Mouse (Mus musculus): Measurements from ENCODE around the gene Tmem91. TPM values are rescaled to one million over a fixed set of nuclear protein-coding genes. Genes with fewer than 3 reads are reported as not detected.
A peak's percentile ranks its signal among the peaks of the same experiment; 100 is the strongest.

The Tmem91 gene
- total RNA-seq, 2 experiments from 2014 or later = not detected

DNA sequence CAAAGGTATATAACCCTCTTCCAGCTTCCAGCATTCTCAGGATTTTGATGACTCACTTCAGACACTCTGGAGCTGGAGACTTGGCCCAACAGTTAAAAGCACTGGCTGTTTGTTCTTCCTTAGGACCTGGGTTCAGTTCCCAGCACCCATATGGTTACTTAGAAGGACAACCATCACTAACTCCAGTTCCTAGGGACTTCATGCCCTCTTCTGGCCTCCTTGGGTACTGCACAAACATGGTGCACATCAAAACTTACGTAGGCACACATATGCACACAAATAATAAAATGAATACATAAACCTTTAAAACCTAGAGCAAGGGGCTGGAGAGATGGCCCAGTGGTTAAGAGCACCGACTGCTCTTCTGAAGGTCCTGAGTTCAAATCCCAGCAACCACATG is 27.4 kb upstream of the Tmem91 start:
- no peak for DNase-seq
- intact Hi-C loops (cut with DNase I) = no loop called here

DNA sequence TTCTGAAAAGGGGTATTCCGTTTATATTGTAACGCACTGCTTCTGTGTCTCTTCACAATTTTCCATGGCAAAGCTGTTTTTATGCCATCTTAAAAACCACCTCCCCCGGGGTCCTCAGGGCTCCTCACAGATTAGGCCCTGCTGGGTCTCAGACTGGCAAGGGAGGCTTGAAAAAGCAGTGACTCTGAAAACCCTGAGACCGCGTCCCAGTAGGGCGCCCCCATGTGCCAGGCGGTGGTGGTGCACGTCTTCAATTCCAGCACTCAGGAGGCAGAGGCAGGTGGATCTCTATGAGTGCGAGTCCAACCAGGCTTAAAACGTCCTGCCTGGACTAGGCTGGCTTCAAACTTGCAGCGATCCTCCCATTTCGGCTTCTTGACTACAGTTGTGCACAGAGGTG is 25.8 kb upstream of the Tmem91 start:
- no peak for DNase-seq
- intact Hi-C loops (cut with DNase I) = no loop called here

DNA sequence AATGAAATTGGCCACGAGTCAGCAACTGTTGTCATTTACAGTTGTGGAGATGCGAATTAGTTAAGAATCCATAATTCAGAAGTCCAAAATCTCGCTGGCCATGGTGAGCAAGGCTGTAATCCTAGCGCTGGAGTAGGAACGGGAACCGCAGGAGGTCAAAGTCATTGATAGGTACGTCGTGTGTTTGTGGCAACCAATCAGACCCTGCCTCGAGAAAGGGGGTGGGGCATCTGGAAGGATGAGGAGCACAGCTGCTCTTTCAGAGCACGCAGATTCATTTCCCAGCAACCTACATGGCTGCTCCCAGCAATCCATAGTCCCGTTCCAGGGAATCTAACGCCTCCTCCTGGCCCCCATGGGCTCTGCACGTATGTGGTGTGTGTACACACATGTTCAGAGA is 24.9 kb upstream of the Tmem91 start:
- intact Hi-C loops (cut with DNase I) = no loop called here
- no peak for DNase-seq

DNA sequence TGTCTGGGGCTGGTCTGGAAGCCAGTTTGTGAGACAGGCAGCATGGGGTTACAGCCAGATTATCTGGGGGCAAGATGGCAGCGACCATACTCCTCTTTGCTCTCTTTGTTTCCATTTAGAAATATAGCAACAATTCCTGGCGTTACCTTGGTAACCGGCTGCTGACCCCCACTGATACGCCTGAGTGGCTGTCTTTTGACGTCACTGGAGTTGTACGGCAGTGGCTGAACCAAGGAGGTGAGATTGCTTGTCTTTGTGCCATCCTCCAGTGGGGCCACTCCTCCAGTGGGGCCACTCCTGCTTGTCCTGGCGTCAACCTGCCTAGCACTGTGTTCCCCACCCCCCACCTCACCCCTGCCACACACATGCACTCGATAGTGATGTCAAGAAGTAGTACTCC is 19.1 kb upstream of the Tmem91 start:
- intact Hi-C loops (cut with DNase I) = no loop called here
- no peak for DNase-seq

DNA sequence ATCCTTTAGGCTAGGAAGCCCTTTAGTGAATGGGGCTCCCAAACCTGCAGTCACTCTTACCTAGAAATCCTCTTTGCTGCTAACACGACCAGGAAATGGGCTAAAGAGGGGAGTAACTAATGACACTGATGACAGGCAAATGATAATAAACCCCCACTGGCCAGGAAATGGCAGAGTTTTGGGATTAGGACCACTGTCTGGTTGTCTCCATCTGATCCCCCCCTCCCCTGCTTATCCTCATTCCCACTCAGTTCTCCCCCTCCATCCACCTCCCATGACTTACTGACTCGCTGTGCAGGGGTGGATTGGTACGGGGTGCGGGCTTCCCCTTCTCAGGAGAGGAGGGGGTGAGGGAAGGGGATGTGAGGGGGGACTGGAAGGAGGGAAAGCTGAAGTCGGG is 15.1 kb upstream of the Tmem91 start:
- intact Hi-C loops (cut with DNase I) = no loop called here
- DNase-seq = no peak

DNA sequence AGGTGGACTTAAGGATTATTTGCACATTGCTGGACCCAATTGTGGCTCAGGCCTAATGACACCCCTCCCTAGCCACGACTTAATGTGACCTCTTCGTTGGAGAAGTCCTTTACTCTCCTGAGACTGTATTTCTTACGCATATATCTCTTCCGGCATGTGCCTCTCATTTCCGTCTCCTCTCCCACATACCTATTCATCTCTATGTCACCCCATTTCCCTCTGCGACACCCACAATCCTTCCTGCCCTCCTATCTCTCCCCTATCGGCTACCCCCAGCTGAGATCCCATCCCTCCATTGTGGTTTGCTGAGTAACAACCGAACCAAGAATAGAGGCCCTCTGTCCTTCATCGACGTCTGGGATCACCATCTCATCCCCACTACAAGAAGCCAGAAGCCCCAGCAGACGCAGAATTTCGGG is 14.6 kb upstream of the Tmem91 start:
- intact Hi-C loops (cut with DNase I) = loop anchor here (1.0 to 5.0 kb wide), 2 partner anchors 15 to 113 kb away; no protein-coding TSS in a partner anchor
- DNase-seq = no peak

DNA sequence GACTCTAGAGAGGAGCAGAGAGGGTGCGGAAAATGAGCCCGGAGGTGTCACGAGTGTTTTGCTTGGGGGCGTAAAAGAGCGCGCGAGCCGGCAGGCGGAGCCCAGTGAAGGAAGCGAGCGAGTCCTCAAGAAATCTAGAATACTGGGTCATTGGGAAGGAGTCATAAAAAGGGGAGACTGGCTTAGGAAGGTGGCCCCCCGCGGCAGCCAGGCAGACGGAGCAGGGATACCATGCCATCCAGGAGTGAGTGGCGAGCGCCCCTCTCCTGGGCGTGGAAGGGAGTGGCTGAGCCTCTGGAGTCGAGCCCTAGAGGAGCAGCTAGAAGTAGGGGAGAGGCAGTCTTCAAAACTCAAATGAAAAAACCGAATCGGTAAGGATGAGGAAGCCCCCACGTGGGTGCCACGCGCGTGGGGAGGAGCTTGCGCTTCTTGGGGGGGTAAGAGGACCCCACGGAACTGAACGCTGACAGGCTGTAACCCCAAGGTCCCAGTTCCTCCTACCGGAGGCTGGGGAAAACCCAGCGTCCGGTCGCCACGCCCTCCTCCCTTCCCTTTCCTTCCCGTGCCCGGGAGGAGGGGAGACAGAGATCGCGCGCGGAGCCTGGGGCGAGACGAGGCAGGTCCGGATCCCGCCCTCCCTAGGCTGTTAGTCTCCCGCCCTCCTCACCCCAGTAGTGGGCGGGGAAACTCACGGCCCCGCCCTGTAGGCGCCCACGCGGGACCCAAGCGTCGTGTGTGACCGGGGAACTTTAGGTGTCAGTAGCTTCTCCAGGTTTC is 14.0 kb upstream of the Tmem91 start:
- intact Hi-C loops (cut with DNase I) = loop anchor here (1.0 to 5.0 kb wide), 2 partner anchors 15 to 113 kb away; no protein-coding TSS in a partner anchor
- peak; percentile 82 to 83 for DNase-seq

DNA sequence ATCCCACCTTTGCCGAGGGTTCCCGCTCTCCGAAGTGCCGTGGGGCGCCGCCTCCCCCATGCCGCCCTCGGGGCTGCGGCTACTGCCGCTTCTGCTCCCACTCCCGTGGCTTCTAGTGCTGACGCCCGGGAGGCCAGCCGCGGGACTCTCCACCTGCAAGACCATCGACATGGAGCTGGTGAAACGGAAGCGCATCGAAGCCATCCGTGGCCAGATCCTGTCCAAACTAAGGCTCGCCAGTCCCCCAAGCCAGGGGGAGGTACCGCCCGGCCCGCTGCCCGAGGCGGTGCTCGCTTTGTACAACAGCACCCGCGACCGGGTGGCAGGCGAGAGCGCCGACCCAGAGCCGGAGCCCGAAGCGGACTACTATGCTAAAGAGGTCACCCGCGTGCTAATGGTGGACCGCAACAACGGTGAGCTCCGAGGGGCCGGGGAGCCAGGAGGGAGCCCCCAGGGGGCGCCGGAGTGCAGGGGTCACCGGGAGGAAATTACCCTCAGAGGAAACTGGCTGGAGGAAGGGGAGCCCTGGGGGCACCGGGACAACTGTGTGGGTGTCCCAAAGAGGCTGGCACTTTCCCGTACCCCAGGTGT is 12.9 kb upstream of the Tmem91 start:
- intact Hi-C loops (cut with DNase I) = loop anchor here (5.0 kb wide), 1 partner anchor 114 kb away; no protein-coding TSS in a partner anchor

DNA sequence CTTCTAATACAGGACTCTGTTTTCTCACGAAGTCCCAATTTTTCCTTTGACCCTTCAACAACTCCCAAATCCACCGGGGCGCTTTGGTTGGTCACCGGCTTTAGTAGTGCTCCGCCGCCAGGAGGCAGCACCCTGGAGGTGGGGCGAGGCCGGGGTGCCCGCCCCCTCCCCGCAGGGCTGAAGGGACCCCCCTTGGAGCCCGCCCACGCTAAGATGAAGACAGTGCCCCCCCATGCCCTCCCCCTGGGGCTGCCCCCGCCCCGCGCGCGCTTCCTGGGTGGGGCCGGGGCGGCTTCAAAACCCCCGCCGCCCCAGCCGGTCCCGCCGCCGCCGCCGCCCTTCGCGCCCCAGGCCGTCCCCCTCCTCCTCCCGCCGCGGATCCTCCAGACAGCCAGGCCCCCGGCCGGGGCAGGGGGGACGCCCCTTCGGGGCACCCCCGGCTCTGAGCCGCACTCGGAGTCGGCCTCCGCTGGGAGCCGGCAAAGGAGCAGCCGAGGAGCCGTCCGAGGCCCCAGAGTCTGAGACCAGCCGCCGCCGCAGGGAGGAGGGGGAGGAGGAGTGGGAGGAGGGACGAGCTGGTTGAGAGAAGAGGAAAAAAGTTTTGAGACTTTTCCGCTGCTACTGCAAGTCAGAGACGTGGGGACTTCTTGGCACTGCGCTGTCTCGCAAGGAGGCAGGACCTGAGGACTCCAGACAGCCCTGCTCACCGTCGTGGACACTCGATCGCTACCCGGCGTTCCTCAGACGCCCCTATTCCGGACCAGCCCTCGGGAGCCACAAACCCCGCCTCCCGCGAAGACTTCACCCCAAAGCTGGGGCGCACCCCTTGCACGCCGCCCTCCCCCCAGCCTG is 11.9 kb upstream of the Tmem91 start, which contains the start of gene Tgfb1:
Gene Tgfb1, plus strand, starts transcription at position 323 of the 852 bp plus-strand sequence.
- peak; percentile 86 to 88 for DNase-seq
- intact Hi-C loops (cut with DNase I) = loop anchor here (5.0 kb wide), 1 partner anchor 115 kb away; no protein-coding TSS in a partner anchor

More for the DNA sequence above, 12.9 kb upstream of the Tmem91 start:
- peak; percentile 77 to 78 for DNase-seq

DNA sequence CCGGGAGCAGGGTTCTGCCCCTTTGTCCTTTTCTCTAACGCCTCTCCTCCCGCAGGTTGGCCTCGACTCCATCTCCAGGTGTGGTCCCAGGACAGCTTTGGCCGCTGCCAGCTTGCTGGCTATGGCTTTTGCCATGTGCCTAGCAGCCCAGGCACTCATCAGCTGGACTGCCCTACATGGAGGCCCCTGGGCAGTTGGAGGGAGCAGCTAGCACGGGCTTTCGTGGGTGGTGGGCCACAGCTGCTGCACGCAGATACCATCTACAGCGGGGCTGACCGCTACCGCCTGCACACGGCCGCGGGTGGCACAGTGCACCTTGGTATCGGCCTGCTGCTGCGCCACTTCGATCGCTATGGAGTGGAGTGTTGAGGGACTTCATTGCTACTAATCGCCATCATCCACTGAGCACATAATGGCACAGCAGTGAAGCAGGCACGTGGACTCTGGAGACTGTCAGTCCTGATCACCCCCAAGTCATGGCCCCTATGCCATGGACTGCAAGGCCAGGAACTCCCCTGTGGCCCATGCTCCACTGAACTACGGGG is 11.0 kb upstream of the Tmem91 start:
- no peak for DNase-seq
- intact Hi-C loops (cut with DNase I) = loop anchor here (5.0 kb wide), 1 partner anchor 116 kb away; no protein-coding TSS in a partner anchor

DNA sequence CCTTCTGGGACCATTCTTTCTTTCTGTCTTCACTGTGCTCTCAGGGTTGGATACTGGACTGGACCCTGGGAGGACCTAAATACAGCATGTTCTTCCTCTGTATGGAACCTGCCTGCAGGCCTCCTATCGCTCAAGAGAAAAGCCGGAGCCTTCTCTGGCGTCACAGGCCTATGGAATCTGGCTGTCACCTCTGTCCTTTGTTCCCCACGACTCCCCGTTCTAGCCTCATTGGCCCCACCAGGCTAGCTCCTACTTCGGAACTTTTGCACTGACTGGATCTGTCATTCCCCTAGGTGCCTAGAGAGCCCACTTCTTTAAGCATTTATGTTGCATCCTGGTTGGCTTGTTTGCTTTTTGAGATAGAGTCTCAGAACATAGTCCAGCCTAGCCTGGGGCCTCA is 9.7 kb upstream of the Tmem91 start:
- intact Hi-C loops (cut with DNase I) = loop anchor here (5.0 kb wide), 1 partner anchor 118 kb away; no protein-coding TSS in a partner anchor

DNA sequence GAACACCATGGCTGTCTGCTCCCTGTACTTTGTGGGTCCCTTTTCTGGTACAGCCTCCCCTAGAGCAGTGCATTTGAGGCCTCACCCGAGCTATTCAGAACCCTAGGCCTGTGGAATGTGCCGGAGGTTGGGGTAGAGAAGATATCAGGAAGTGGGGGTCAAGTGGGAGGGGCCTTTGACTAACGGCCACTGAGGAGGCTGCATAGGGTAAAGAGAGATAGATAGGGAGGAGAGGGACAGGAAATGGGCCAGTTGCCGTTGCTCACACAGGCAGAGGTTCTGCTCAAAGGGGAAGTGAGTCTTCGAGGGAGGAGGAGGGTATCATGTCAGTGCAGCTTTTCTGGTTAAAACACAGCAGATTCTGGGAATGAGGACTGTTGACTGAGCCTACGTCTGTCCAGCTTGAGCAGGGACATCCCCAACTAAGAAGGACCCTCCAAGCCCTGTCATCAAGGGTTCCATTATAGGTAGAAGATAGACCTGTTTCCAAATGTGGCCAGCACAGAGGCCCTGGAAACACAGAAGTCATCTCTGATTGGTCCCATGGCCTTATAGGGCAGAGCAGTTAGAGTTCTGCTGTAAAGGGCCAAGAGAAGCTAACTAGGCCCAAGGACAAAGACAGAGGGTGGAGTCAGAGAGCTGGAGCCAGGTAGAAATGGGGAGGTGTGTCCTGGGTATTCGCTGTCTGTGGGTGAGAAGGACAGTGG is 8.7 kb upstream of the Tmem91 start:
- peak in 1 of 2 experiments; percentile 21 for DNase-seq

More for the DNA sequence above, 9.7 kb upstream of the Tmem91 start:
- DNase-seq = no peak

DNA sequence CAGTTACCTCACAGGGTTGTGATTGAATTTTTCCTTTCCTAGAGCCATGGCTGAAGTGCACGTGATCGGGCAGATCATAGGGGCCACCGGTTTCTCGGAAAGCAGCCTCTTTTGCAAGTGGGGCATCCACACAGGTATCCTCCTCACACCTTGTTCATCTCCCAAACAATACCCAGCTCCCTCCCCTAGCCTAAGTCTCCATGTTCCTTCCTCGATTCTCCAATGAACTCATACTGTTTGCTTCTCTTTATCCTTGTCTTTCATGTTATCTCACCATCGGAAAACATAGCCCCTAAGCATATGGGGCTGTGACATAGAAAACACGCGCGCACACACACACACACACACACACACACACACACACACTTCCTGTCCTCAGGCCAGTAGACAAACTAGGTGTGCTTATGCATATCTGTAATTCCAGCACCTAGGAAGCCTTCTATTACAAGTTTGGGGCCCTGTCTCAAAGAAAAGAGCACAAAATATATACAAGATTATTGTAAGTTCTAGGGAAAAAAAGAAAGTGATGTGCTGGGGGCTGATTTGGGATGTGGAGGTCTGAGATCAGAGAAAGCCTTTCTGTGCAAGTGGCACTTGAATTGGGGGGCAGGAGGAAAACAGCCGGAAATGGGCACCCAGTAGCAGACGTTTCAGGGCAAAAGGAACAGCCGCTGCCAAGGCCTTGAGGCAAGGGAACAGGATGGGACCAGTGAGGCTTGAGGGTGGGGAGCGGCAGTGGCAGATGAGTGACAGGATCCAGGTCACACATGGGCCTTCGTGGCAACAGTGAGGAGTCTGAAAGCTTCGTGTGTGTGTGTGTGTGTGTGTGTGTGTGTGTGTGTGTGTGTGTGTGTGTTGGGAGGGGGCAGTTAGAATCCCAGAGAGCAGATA is 6.6 kb upstream of the Tmem91 start:
- DNase-seq = no peak
- intact Hi-C loops (cut with DNase I) = loop anchor here (2.0 kb wide), 1 partner anchor 73 kb away; the partner anchor contains the start of gene Hnrnpul1

More for the DNA sequence above, 8.7 kb upstream of the Tmem91 start:
- intact Hi-C loops (cut with DNase I) = no loop called here

DNA sequence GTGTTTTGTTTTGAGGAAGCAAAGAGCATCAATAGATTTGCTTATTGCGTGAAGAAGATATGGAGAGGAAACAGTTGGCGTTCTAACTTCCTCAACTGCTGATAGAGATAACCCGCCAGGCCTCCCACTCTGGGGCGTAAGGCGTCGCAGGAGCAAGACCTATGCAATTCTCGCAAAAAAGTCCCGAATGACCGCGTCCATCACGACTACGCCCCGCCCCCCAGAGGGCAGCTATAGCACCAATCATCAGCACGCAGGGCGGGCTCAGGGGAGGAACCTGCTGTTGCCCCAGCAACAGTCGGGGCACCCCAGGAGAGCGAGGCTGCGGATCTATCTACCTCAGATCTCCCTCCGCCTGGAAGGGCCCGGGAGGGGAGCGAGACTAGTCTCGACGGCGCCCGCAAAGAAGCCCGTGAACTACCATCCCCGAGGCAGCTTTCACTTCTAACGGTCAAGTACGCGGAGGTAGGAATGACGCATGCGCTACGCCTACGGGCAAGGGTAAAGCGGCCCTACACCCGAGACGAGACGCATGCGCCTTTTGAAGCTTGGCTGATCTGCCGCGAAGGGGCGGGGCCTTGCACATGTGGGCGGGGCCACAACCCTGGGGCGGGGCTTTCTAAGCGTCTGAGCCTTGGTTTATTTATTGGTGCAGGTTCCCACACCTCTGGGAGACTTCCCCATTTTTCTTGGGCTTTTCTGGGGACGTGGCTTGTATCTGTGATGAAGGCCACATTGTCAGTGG is 5.7 kb upstream of the Tmem91 start, which contains the start of gene B9d2:
Gene B9d2, plus strand, starts transcription at position 267 of the 745 bp plus-strand sequence.
- DNase-seq = peak; percentile 97 to 98
- intact Hi-C loops (cut with DNase I) = loop anchor here (2.0 kb wide), 1 partner anchor 74 kb away; the partner anchor contains the start of gene Hnrnpul1

DNA sequence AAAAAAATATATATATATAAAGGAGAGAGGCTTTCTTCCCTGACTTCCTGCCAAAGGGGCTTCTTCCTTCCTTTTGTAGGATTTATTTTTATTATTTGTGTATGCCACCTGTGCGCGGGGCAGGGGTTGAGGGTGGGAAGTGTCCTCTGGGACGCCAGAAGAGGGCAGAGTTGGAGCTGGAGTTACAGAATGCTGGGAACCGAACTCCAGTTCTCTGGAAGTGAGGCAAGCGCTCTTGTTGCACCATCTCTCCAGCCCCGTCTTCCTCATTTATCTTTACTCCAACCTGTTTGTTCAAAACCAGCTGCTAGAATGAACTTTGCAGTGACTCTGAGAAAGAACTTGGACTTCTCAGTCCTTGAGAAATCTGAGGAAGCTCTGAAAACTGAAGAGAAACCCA is 5.0 kb upstream of the Tmem91 start:
- peak; percentile 23 to 27 for DNase-seq
- intact Hi-C loops (cut with DNase I) = loop anchor here (2.0 kb wide), 1 partner anchor 75 kb away; the partner anchor contains the start of gene Hnrnpul1

DNA sequence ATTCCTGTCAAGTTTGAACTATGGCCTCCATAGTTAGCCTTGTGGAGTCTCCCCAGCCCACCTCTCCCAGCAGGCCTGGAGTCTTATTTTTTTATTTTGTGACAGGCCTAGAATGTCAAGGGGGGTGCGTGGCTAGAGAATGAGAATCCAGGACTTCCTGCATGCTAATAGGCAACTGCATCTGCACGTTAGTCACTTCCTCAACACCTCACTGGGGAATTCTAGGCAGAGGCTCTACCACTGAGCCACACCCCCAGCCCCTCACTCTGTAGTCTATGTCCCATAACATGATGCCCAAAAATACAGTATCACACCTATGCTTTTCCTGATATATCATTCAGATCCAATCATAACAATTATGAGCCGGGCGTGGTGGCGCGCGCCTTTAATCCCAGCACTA is 2.0 kb upstream of the Tmem91 start:
- intact Hi-C loops (cut with DNase I) = no loop called here
- DNase-seq = no peak

DNA sequence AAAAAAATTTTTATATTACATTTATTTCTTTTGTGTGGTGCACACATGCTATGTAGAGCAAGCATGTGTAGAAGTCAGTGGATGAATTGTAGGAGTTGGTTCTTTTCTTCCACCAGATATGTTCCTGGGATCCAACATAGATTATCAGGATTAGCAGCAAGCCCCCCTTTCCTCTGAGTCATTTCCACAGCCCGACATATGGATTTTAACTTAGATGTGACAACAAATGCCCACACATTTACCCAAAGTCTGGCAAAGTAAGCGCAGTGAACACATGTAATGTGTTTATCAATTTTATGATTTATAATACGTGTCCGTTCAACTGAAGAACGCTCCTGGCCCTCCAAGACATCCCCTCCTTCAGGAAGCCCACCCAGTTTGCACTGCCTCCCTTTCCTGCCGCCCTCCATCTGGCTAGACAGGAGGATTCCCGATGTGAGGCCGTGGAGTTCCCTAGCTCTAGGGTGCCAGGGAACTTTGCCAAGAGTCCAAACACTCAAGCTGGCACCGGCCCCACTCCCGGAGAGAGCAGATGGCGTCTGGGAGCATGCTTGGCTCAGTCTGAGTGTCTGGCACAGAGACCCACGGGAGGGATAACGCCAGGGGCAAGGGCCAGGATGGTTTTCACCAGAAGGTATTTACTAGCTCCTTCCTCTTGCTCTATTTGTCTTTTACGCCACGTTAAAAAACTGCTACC is 1.3 kb upstream of the Tmem91 start:
- DNase-seq = peak; percentile 92 to 93
- intact Hi-C loops (cut with DNase I) = no loop called here
